Mouse (Mus musculus): ENCODE measurements around the gene Sox1.

Sox1 gene

GRCm38 (mm10) chr8:12395071-12396031, at the start of gene Sox1:
Gene Sox1 (plus strand): TSS chr8:12395295.
- DNase-seq (ENCODE audit: low spot score) = no peak

- DNase-seq (ENCODE audit: low spot score) = no peak
These were observed 49.2 kb upstream of the Sox1 start for GRCm38 (mm10) chr8:12345881-12346280.

- no peak for DNase-seq (ENCODE audit: low spot score)
These were observed 48.2 kb upstream of the Sox1 start for GRCm38 (mm10) chr8:12346870-12347269.

- no peak for DNase-seq (ENCODE audit: low spot score)
These were observed 46.8 kb upstream of the Sox1 start for GRCm38 (mm10) chr8:12348306-12348705.

- DNase-seq (ENCODE audit: low spot score) = no peak
These were observed 45.5 kb upstream of the Sox1 start for GRCm38 (mm10) chr8:12349591-12349990.

- DNase-seq (ENCODE audit: low spot score) = no peak
These were observed 44.0 kb upstream of the Sox1 start for GRCm38 (mm10) chr8:12351121-12351520.

GRCm38 (mm10) chr8:12354406-12355025, 40.6 kb upstream of the Sox1 start:
- DNase-seq (ENCODE audit: low spot score) = no peak

GRCm38 (mm10) chr8:12368161-12368560, 26.9 kb upstream of the Sox1 start:
- no peak for DNase-seq (ENCODE audit: low spot score)

- DNase-seq (ENCODE audit: low spot score) = no peak
These were observed 26.2 kb upstream of the Sox1 start for GRCm38 (mm10) chr8:12368856-12369255.

GRCm38 (mm10) chr8:12381111-12381510, 14.0 kb upstream of the Sox1 start:
- DNase-seq (ENCODE audit: low spot score) = no peak

- no peak for DNase-seq (ENCODE audit: low spot score)
These were observed 12.2 kb upstream of the Sox1 start for GRCm38 (mm10) chr8:12382707-12383561.

- no peak for DNase-seq (ENCODE audit: low spot score)
These were observed 10.9 kb upstream of the Sox1 start for GRCm38 (mm10) chr8:12383979-12384890.

GRCm38 (mm10) chr8:12384996-12385685, 10.0 kb upstream of the Sox1 start:
- DNase-seq (ENCODE audit: low spot score) = no peak

GRCm38 (mm10) chr8:12385686-12386488, 9.2 kb upstream of the Sox1 start:
- DNase-seq (ENCODE audit: low spot score) = no peak

GRCm38 (mm10) chr8:12386530-12387222, 8.4 kb upstream of the Sox1 start:
- no peak for DNase-seq (ENCODE audit: low spot score)

GRCm38 (mm10) chr8:12387223-12387860, 7.8 kb upstream of the Sox1 start:
- no peak for DNase-seq (ENCODE audit: low spot score)

- DNase-seq (ENCODE audit: low spot score) = no peak
These were observed 7.2 kb upstream of the Sox1 start for GRCm38 (mm10) chr8:12387901-12388300.

- DNase-seq (ENCODE audit: low spot score) = no peak
These were observed 6.5 kb upstream of the Sox1 start for GRCm38 (mm10) chr8:12388390-12389115.

Measured in adipocyte (in vitro differentiated cells).